Mouse (Mus musculus): Measurements from ENCODE around the gene Tmem9b.

Tmem9b gene

DNA sequence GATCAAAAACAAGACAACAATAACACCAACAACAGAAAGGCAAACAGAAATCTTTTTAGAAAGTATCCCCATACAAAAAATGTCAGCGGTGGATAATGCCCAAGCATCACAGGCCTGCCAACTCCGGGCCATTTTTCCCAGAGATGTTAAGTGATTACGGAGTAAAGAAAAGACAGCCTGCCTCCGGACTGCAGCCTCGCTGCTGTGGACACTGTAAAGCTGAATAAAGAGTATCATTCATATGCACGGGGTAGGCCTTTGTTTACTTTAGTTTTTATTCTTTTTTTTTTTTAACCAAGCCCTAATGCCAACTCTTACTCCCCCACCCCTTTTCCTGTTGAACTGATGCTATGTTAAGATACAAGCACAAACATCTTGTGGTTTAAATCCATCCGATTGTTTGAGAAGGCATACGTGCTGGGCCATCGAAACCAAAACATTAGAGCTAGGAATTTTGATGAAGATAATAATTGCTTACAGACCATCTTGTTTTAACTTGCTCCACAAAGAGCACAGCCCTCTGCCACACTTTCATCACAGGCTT lies 66.0 kb downstream of the Tmem9b start:
- no peak for DNase-seq (ENCODE audit: low read depth)
